Mouse (Mus musculus) ES-E14 (cell line): ENCODE measurements at regions not wholly inside any gene's neighbourhood (a gene's known extent, or its start where the extent isn't known, plus 50 kb on each side); places are given as distances from the start of the nearest gene placed in this dataset.
"Not testable (repeated sequence)": the region's sequence is repeated elsewhere in the genome, so short reads cannot be mapped to it uniquely, and the experiment has no call there.

ENCODE experiments used
- DNase-seq: peaks from one replicate; pipeline ENCODE4 v3.0.0-alpha.2; 2013; ENCODE audit warnings: low read depth, low spot score
- H3K27ac ChIP-seq: 2 replicates; pipeline ENCODE4 v1.5.1; 2012; ENCODE audit warnings: low read depth, mild to moderate bottlenecking, low read length, moderate library complexity, mixed read lengths; ENCODE audit not compliant: poor library complexity, insufficient read depth, severe bottlenecking
- H3K36me3 ChIP-seq: 2 replicates; pipeline ENCODE4 v1.6.1; 2012; ENCODE audit warnings: mild to moderate bottlenecking, low read length, moderate library complexity, mixed read lengths; ENCODE audit not compliant: control insufficient read depth, poor library complexity, insufficient read depth, severe bottlenecking
- H3K4me1 ChIP-seq, 2 experiments: fragments of 150-350 bp in 1 of 2; sonication (generic) in 1 of 2; 2 replicates each; pipeline ENCODE4 v1.6.1; 2012; ENCODE audit warnings: low read length in 2 of 2, mild to moderate bottlenecking in 1 of 2, mixed read lengths in 1 of 2; ENCODE audit not compliant: control insufficient read depth in 2 of 2, insufficient read depth in 2 of 2, poor library complexity in 1 of 2
- H3K4me3 ChIP-seq, 2 experiments: fragments of 150-350 bp in 1 of 2; sonication (generic) in 1 of 2; 2 replicates each; pipeline ENCODE4 v1.5.1; 2012; ENCODE audit warnings: low read length in 2 of 2, low read depth in 1 of 2, mild to moderate bottlenecking in 1 of 2, mixed read lengths in 1 of 2; ENCODE audit not compliant: insufficient read depth in 1 of 2, poor library complexity in 1 of 2, severe bottlenecking in 1 of 2
- H3K9ac ChIP-seq: 2 replicates; pipeline ENCODE4 v1.6.1; 2012; ENCODE audit warnings: low read depth, mild to moderate bottlenecking, low read length, mixed read lengths; ENCODE audit not compliant: poor library complexity, insufficient read depth, severe bottlenecking
- H3K9me3 ChIP-seq: fragments of 150-350 bp; sonication (generic); 2 replicates; pipeline ENCODE4 v1.6.1; 2012; ENCODE audit warnings: low read depth, mild to moderate bottlenecking, low read length; ENCODE audit not compliant: control insufficient read depth, insufficient read depth
- CHD2 ChIP-seq: IDR thresholded peaks from 2 replicates; pipeline ENCODE4 v1.6.1; 2014; ENCODE audit warnings: mild to moderate bottlenecking, low read depth, low read length, inconsistent platforms
- HCFC1 ChIP-seq: IDR thresholded peaks from 2 replicates; pipeline ENCODE4 v1.6.1; 2012; ENCODE audit warnings: low read length, inconsistent platforms, borderline replicate concordance; ENCODE audit not compliant: insufficient read depth
- MAFK ChIP-seq: IDR thresholded peaks from 2 replicates; pipeline ENCODE4 v1.6.1; 2014; ENCODE audit warnings: mild to moderate bottlenecking, low read depth, low read length, inconsistent platforms; ENCODE audit not compliant: insufficient read depth
- ZC3H11A ChIP-seq: IDR thresholded peaks from 2 replicates; pipeline ENCODE4 v1.6.1; 2012; ENCODE audit warnings: low read depth, mild to moderate bottlenecking, inconsistent platforms, low read length, borderline replicate concordance
- ZNF384 ChIP-seq: IDR thresholded peaks from 2 replicates; pipeline ENCODE4 v1.6.1; 2012; ENCODE audit warnings: low read depth, low read length, inconsistent platforms
- in situ Hi-C, 2 experiments: fragments of 600-800 bp; cut with MboI; formaldehyde crosslinking; loops; one replicate each; pipeline ENCODE4 v1.15.1; 2025; ENCODE audit warnings: low sequenced_read_pairs in 2 of 2, inconsistent platforms in 1 of 2; ENCODE audit not compliant: unreplicated experiment in 2 of 2

GRCm38 (mm10) chr6:26332226-26332625, 523.2 kb upstream of the Pot1a start:
- no peak overlapping the region for H3K9ac ChIP-seq
- H3K4me1 ChIP-seq, result no peaks in the 10 kb centered on the region
- H3K27ac ChIP-seq, result no peak overlapping the region
- no peaks in the 10 kb centered on the region for H3K9me3 ChIP-seq
- no peaks in the 10 kb centered on the region for H3K36me3 ChIP-seq
- no peak for DNase-seq
- in situ Hi-C loops, result no loop called here
- TF ChIP-seq ZC3H11A (no peak), CHD2 (no peak), HCFC1 (no peak), ZNF384 (no peak), MAFK (no peak)
- no peak overlapping the region for H3K4me3 ChIP-seq

- in situ Hi-C loops, result no loop called here
- H3K9ac ChIP-seq, result no peak overlapping the region
- H3K36me3 ChIP-seq, result no peaks in the 10 kb centered on the region
- no peak overlapping the region for H3K4me3 ChIP-seq
- H3K4me1 ChIP-seq, result no peaks in the 10 kb centered on the region
- DNase-seq, result no peak
- no peak overlapping the region for H3K27ac ChIP-seq
- TF ChIP-seq HCFC1, result no peak
- TF ChIP-seq ZNF384, result no peak
- no peak for TF ChIP-seq ZC3H11A
- H3K9me3 ChIP-seq, result no peaks in the 10 kb centered on the region
Measured at GRCm38 (mm10) chr6:26304147-26304546, 495.1 kb upstream of the Pot1a start.

GRCm38 (mm10) chr6:26301564-26301963, 492.5 kb upstream of the Pot1a start:
- peak; percentile 54 for DNase-seq
- H3K9ac ChIP-seq, H3K9me3 ChIP-seq, H3K4me3 ChIP-seq, in situ Hi-C loops, H3K27ac ChIP-seq, H3K4me1 ChIP-seq, H3K36me3 ChIP-seq: not testable (repeated sequence)
- TF ChIP-seq MAFK (peak; percentile 50; the same call in 1 of the 2 replicates), ZNF384 (peak; percentile 91), CHD2 (peak; percentile 11; the same call in 1 of the 2 replicates)

GRCm38 (mm10) chr6:26299208-26299607, 490.2 kb upstream of the Pot1a start:
- Histone ChIP-seq H3K27ac (no peak overlapping the region), H3K4me1 (no peaks in the 10 kb centered on the region), H3K4me3 (no peak overlapping the region), H3K9ac (no peak overlapping the region), H3K9me3 (no peaks in the 10 kb centered on the region), H3K36me3 (no peaks in the 10 kb centered on the region)
- in situ Hi-C loops, result no loop called here
- TF ChIP-seq ZC3H11A, result no peak
- TF ChIP-seq HCFC1, result no peak
- no peak for TF ChIP-seq CHD2
- TF ChIP-seq MAFK, result no peak
- no peak for TF ChIP-seq ZNF384
- DNase-seq, result no peak

GRCm38 (mm10) chr6:26297420-26297819, 488.4 kb upstream of the Pot1a start:
- in situ Hi-C loops, H3K4me3 ChIP-seq, H3K36me3 ChIP-seq, H3K27ac ChIP-seq, H3K4me1 ChIP-seq, H3K9ac ChIP-seq, H3K9me3 ChIP-seq, DNase-seq: not testable (repeated sequence)
